Mouse (Mus musculus) heart, postnatal 0 days (tissue): ENCODE results near the gene Hpcal4.

Source experiments
- CTCF ChIP-seq: IDR thresholded peaks from 2 replicates; pipeline ENCODE4 v1.5.1; 2016; ENCODE audit warnings: antibody characterized with exemption, control low read depth, low read depth
- EP300 ChIP-seq: IDR thresholded peaks from 2 replicates; pipeline ENCODE4 v1.6.1; 2016; ENCODE audit warnings: antibody characterized with exemption, low read depth

GRCm38 (mm10) chr4:123155427-123155826, 27.6 kb upstream of the Hpcal4 start:
- TF ChIP-seq CTCF (no peak), EP300 (no peak)
